Mouse (Mus musculus): ENCODE measurements at regions not wholly inside any gene's neighbourhood (a gene's known extent, or its start where the extent isn't known, plus 50 kb on each side); places are given as distances from the start of the nearest gene placed in this dataset.
"Not testable (repeated sequence)": the region's sequence is repeated elsewhere in the genome, so short reads cannot be mapped to it uniquely, and the experiment has no call there.

GRCm38 (mm10) chrX:19903962-19904930, 155.1 kb upstream of the Chst7 start:
- peak; percentile 48 for DNase-seq

GRCm38 (mm10) chrX:19906646-19907371, 152.6 kb upstream of the Chst7 start:
- DNase-seq = no peak

- no peak for DNase-seq
Measured at GRCm38 (mm10) chrX:19917001-19917400, 142.4 kb upstream of the Chst7 start.

- not testable (repeated sequence) for DNase-seq
Measured at GRCm38 (mm10) chrX:19929376-19929775, 130.0 kb upstream of the Chst7 start.

- DNase-seq = no peak
Measured at GRCm38 (mm10) chrX:19929866-19930265, 129.5 kb upstream of the Chst7 start.

GRCm38 (mm10) chrX:19943305-19943704, 116.1 kb upstream of the Chst7 start:
- no peak for DNase-seq
